Mouse (Mus musculus) cerebellum, adult 8-10 months (tissue): ENCODE data around the gene Phtf2.

Source experiments
- DNase-seq: peaks from one replicate; pipeline ENCODE4 v3.0.0; 2022

The Phtf2 gene

GRCm38 (mm10) chr5:20881915-20882800 lies at the start of gene Phtf2, which contains the start of gene Tmem60:
Phtf2 (minus strand) TSS chr5:20882124.
Tmem60 (plus strand) TSS chr5:20882191.
- DNase-seq: peak; percentile 98

GRCm38 (mm10) chr5:20931300-20931699 lies 49.4 kb upstream of the Phtf2 start:
- DNase-seq: no peak

GRCm38 (mm10) chr5:20930430-20930829 lies 48.5 kb upstream of the Phtf2 start:
- DNase-seq: no peak

GRCm38 (mm10) chr5:20929669-20930151 lies 47.8 kb upstream of the Phtf2 start:
- DNase-seq: no peak

- DNase-seq: no peak
Measured at GRCm38 (mm10) chr5:20925451-20925850, 43.5 kb upstream of the Phtf2 start.

GRCm38 (mm10) chr5:20924608-20925007 lies 42.7 kb upstream of the Phtf2 start:
- DNase-seq: no peak

GRCm38 (mm10) chr5:20919566-20919965 lies 37.6 kb upstream of the Phtf2 start:
- no peak for DNase-seq

- DNase-seq: no peak
Measured at GRCm38 (mm10) chr5:20918967-20919366, 37.0 kb upstream of the Phtf2 start.

GRCm38 (mm10) chr5:20913372-20914275 lies 31.7 kb upstream of the Phtf2 start:
- peak; percentile 80 for DNase-seq

GRCm38 (mm10) chr5:20911741-20912140 lies 29.8 kb upstream of the Phtf2 start:
- no peak for DNase-seq

- no peak for DNase-seq
Measured at GRCm38 (mm10) chr5:20906191-20906590, 24.3 kb upstream of the Phtf2 start.

- DNase-seq: no peak
Measured at GRCm38 (mm10) chr5:20905437-20905836, 23.5 kb upstream of the Phtf2 start.

GRCm38 (mm10) chr5:20904647-20905046 lies 22.7 kb upstream of the Phtf2 start:
- DNase-seq: no peak

- DNase-seq: no peak
Measured at GRCm38 (mm10) chr5:20897446-20898167, 15.7 kb upstream of the Phtf2 start.

- no peak for DNase-seq
Measured at GRCm38 (mm10) chr5:20884036-20884620, 2.2 kb upstream of the Phtf2 start.

GRCm38 (mm10) chr5:20880797-20881775 lies 838 bp downstream of the Phtf2 start:
- DNase-seq: peak; percentile 62

- no peak for DNase-seq
Measured at GRCm38 (mm10) chr5:20880386-20880785, 1.5 kb downstream of the Phtf2 start.

GRCm38 (mm10) chr5:20876934-20877426 lies 4.9 kb downstream of the Phtf2 start:
- no peak for DNase-seq

- DNase-seq: no peak
Measured at GRCm38 (mm10) chr5:20873146-20873545, 8.8 kb downstream of the Phtf2 start.

- no peak for DNase-seq
Measured at GRCm38 (mm10) chr5:20865193-20865755, 16.6 kb downstream of the Phtf2 start.
